Mouse (Mus musculus): ENCODE measurements around the gene Thrap3. TPM values are rescaled to one million over a fixed set of nuclear protein-coding genes. Genes with fewer than 3 reads are reported as not detected.
A peak's percentile ranks its signal among the peaks of the same experiment; 100 is the strongest.

Gene Thrap3
- polyA plus RNA-seq (2016; fragmentation: Nextera tagmentation; extraction: Ambion mirVana), result 265 and 274 TPM in 2 replicates

GRCm38 (mm10) chr4:126202303-126203181 is at the start of gene Thrap3:
Gene Thrap3, minus strand, starts transcription at chr4:126202760.
- Histone ChIP-seq H3K9ac (replicated peaks) (peak within 1 kb of the TSS; percentile 86), H3K4me3 (peak within 1 kb of the TSS; percentile 76), H3K9me3 (no peaks in the 10 kb centered on the region), H3K27ac (replicated peaks) (peak within 1 kb of the TSS; percentile 93), H3K36me3 (no peaks in the 10 kb centered on the region), H3K4me1 (peaks cover 22% of the 10 kb centered on the region), H3K27me3 (no peaks in the 10 kb centered on the region), H3K4me2 (replicated peaks) (peak within 1 kb of the TSS; percentile 66)
- WGBS, result under 1% methylated on average over 74 of the region's 75 CpGs
- ATAC-seq (ENCODE audit: low FRiP score, low read depth), result peak; percentile 99

GRCm38 (mm10) chr4:126251655-126252254 is 49.2 kb upstream of the Thrap3 start:
- 73% methylated on average over 11 of the region's 11 CpGs for WGBS
- Histone ChIP-seq H3K4me1 (peaks cover 79% of the 10 kb centered on the region), H3K9ac (replicated peaks) (0 out of 2 replicates have a peak overlapping the region, but pooled peaks have one; percentile 2), H3K27me3 (no peaks in the 10 kb centered on the region), H3K27ac (replicated peaks) (0 out of 2 replicates have a peak overlapping the region, but pooled peaks have one; percentile 31), H3K36me3 (0 out of 2 replicates have a peak, but pooled peaks cover 9% of the 10 kb centered on the region), H3K4me2 (replicated peaks) (peak overlapping the region; percentile 2), H3K4me3 (0 out of 2 replicates have a peak overlapping the region, but pooled peaks have one; percentile 2), H3K9me3 (no peaks in the 10 kb centered on the region)
- no peak for ATAC-seq (ENCODE audit: low FRiP score, low read depth)

GRCm38 (mm10) chr4:126250659-126251058 is 48.1 kb upstream of the Thrap3 start:
- 57% methylated on average over 4 of the region's 4 CpGs for whole genome bisulfite sequencing
- Histone ChIP-seq H3K9me3 (no peaks in the 10 kb centered on the region), H3K4me3 (no peak overlapping the region), H3K9ac (replicated peaks) (0 out of 2 replicates have a peak overlapping the region, but pooled peaks have one; percentile 16), H3K27me3 (no peaks in the 10 kb centered on the region), H3K4me2 (replicated peaks) (no peak overlapping the region), H3K27ac (replicated peaks) (no peak overlapping the region; the same call in 1 of the 2 replicates), H3K4me1 (peaks cover 80% of the 10 kb centered on the region), H3K36me3 (peaks cover 17% of the 10 kb centered on the region; the same call in 1 of the 2 replicates)
- no peak for ATAC-seq (ENCODE audit: low FRiP score, low read depth)

- Histone ChIP-seq H3K9ac (replicated peaks) (peak overlapping the region; percentile 17; the same call in 1 of the 2 replicates), H3K4me2 (replicated peaks) (peak overlapping the region; percentile 18), H3K27me3 (no peaks in the 10 kb centered on the region), H3K36me3 (peaks cover 18% of the 10 kb centered on the region; the same call in 1 of the 2 replicates), H3K9me3 (no peaks in the 10 kb centered on the region), H3K27ac (replicated peaks) (peak overlapping the region; percentile 76), H3K4me3 (peak overlapping the region; percentile 6; the same call in 1 of the 2 replicates), H3K4me1 (peaks cover 64% of the 10 kb centered on the region)
- ATAC-seq (ENCODE audit: low FRiP score, low read depth), result peak; percentile 62; the same call in 1 of the 2 replicates
- WGBS, result 12% methylated on average over 11 of the region's 11 CpGs
These were observed 45.8 kb upstream of the Thrap3 start for GRCm38 (mm10) chr4:126248261-126248868.

GRCm38 (mm10) chr4:126246202-126246889 is 43.8 kb upstream of the Thrap3 start:
- Histone ChIP-seq H3K36me3 (peaks cover 23% of the 10 kb centered on the region), H3K9me3 (no peaks in the 10 kb centered on the region), H3K27me3 (no peaks in the 10 kb centered on the region), H3K4me3 (no peak overlapping the region), H3K9ac (replicated peaks) (no peak overlapping the region), H3K4me2 (replicated peaks) (no peak overlapping the region), H3K4me1 (peaks cover 43% of the 10 kb centered on the region), H3K27ac (replicated peaks) (no peak overlapping the region)
- WGBS, result 82% methylated on average over 13 of the region's 13 CpGs
- no peak for ATAC-seq (ENCODE audit: low FRiP score, low read depth)

GRCm38 (mm10) chr4:126242510-126242909 is 40.0 kb upstream of the Thrap3 start:
- no peaks in the 10 kb centered on the region for H3K9me3 ChIP-seq
- no peaks in the 10 kb centered on the region for H3K27me3 ChIP-seq
- H3K4me3 ChIP-seq, result no peak overlapping the region
- H3K4me2 ChIP-seq (replicated peaks), result no peak overlapping the region
- H3K9ac ChIP-seq (replicated peaks), result no peak overlapping the region
- H3K4me1 ChIP-seq, result peaks cover 14% of the 10 kb centered on the region; the same call in 1 of the 2 replicates
- 96% methylated on average over 6 of the region's 6 CpGs for WGBS
- no peak overlapping the region for H3K27ac ChIP-seq (replicated peaks)
- H3K36me3 ChIP-seq, result peaks cover 61% of the 10 kb centered on the region
- ATAC-seq (ENCODE audit: low FRiP score, low read depth), result no peak

- Histone ChIP-seq H3K9me3 (no peaks in the 10 kb centered on the region), H3K4me3 (no peak overlapping the region), H3K9ac (replicated peaks) (no peak overlapping the region), H3K4me1 (peaks cover 9% of the 10 kb centered on the region; the same call in 1 of the 2 replicates), H3K27ac (replicated peaks) (no peak overlapping the region), H3K27me3 (no peaks in the 10 kb centered on the region), H3K4me2 (replicated peaks) (no peak overlapping the region), H3K36me3 (peaks cover 66% of the 10 kb centered on the region)
- no peak for ATAC-seq (ENCODE audit: low FRiP score, low read depth)
- WGBS, result 69% methylated on average over 9 of the region's 9 CpGs
These were observed 39.4 kb upstream of the Thrap3 start for GRCm38 (mm10) chr4:126241956-126242355.

- peaks cover 77% of the 10 kb centered on the region for H3K36me3 ChIP-seq
- no peak overlapping the region for H3K27ac ChIP-seq (replicated peaks)
- no peak overlapping the region for H3K4me2 ChIP-seq (replicated peaks)
- H3K9ac ChIP-seq (replicated peaks), result no peak overlapping the region
- 92% methylated on average over 13 of the region's 13 CpGs for WGBS
- H3K4me1 ChIP-seq, result peaks cover 6% of the 10 kb centered on the region; the same call in 1 of the 2 replicates
- no peaks in the 10 kb centered on the region for H3K9me3 ChIP-seq
- no peak overlapping the region for H3K4me3 ChIP-seq
- ATAC-seq (ENCODE audit: low FRiP score, low read depth), result no peak
- H3K27me3 ChIP-seq, result no peaks in the 10 kb centered on the region
These were observed 37.4 kb upstream of the Thrap3 start for GRCm38 (mm10) chr4:126239862-126240475.

GRCm38 (mm10) chr4:126237721-126238242 is 35.2 kb upstream of the Thrap3 start:
- peaks cover 6% of the 10 kb centered on the region; the same call in 1 of the 2 replicates for H3K4me1 ChIP-seq
- peaks cover 95% of the 10 kb centered on the region for H3K36me3 ChIP-seq
- no peak for ATAC-seq (ENCODE audit: low FRiP score, low read depth)

GRCm38 (mm10) chr4:126236467-126237280 is 34.1 kb upstream of the Thrap3 start:
- Histone ChIP-seq H3K4me3 (no peak overlapping the region), H3K4me1 (peaks cover 6% of the 10 kb centered on the region; the same call in 1 of the 2 replicates), H3K9me3 (no peaks in the 10 kb centered on the region), H3K9ac (replicated peaks) (no peak overlapping the region), H3K27me3 (no peaks in the 10 kb centered on the region), H3K36me3 (peaks cover 99% of the 10 kb centered on the region), H3K4me2 (replicated peaks) (no peak overlapping the region), H3K27ac (replicated peaks) (no peak overlapping the region)
- WGBS, result 62% methylated on average over 62 of the region's 63 CpGs
- peak; percentile 32; the same call in 1 of the 2 replicates for ATAC-seq (ENCODE audit: low FRiP score, low read depth)

More at GRCm38 (mm10) chr4:126237721-126238242, 35.2 kb upstream of the Thrap3 start:
- Histone ChIP-seq H3K9me3 (no peaks in the 10 kb centered on the region), H3K9ac (replicated peaks) (no peak overlapping the region), H3K27ac (replicated peaks) (0 out of 2 replicates have a peak overlapping the region, but pooled peaks have one; percentile 10), H3K4me3 (no peak overlapping the region), H3K27me3 (no peaks in the 10 kb centered on the region), H3K4me2 (replicated peaks) (no peak overlapping the region)
- 65% methylated on average over 5 of the region's 5 CpGs for WGBS

Data from midbrain, embryonic 12.5 days (tissue).